Mouse (Mus musculus) left cerebral cortex, adult 2 months (tissue): Measurements from ENCODE around the gene Sugp1. TPM values are rescaled to one million over a fixed set of nuclear protein-coding genes. Genes with fewer than 3 reads are reported as not detected.

Experiments
- DNase-seq, 2 experiments: peaks; one replicate each; pipeline ENCODE4 v3.0.0; 2021 to 2022; ENCODE audit warnings: low spot score in 2 of 2, mixed read lengths in 1 of 2; ENCODE audit errors: extremely low spot score in 1 of 2
- H3K27ac ChIP-seq: fragments of 200-600 bp; 2 replicates; pipeline ENCODE4 v1.8.1; 2022
- H3K4me3 ChIP-seq: fragments of 200-600 bp; 2 replicates; pipeline ENCODE4 v1.8.1; 2022
- CTCF ChIP-seq: fragments of 200-600 bp; IDR thresholded peaks from 2 replicates; pipeline ENCODE4 v1.8.1; 2022; ENCODE audit warnings: antibody characterized with exemption, mild to moderate bottlenecking, moderate library complexity
- intact Hi-C: fragments of 180-260 bp; cut with DNase I; formaldehyde crosslinking; loops from one replicate; pipeline ENCODE4 v1.15.1; 2025
- total RNA-seq, 2 experiments: library from RNA; stranded (reverse); gene quantifications; 2 replicates each; pipeline ENCODE4 v1.2.3; 2021

Gene Sugp1
- total RNA-seq, 2 experiments from 2014 or later = 52.5 to 54.2 TPM

- no peak overlapping the region for H3K4me3 ChIP-seq
- intact Hi-C loops = no loop called here
- TF ChIP-seq CTCF = no peak
- peak overlapping the region; percentile 55; the same call in 1 of the 2 replicates for H3K27ac ChIP-seq
- DNase-seq = no peak
These were observed 46.8 kb downstream of the Sugp1 start for GRCm38 (mm10) chr8:70089296-70089960.

GRCm38 (mm10) chr8:70092786-70093185 lies 50.2 kb downstream of the Sugp1 start:
- peak overlapping the region; percentile 58 for H3K27ac ChIP-seq
- DNase-seq = no peak
- no peak overlapping the region for H3K4me3 ChIP-seq
- intact Hi-C loops = no loop called here
- TF ChIP-seq CTCF = no peak

GRCm38 (mm10) chr8:70099276-70099675 lies 56.7 kb downstream of the Sugp1 start:
- intact Hi-C loops = no loop called here
- Histone ChIP-seq H3K4me3 (no peak overlapping the region), H3K27ac (peak overlapping the region; percentile 94)
- peak in 1 of 2 experiments; percentile 54 for DNase-seq
- TF ChIP-seq CTCF = no peak

DNA sequence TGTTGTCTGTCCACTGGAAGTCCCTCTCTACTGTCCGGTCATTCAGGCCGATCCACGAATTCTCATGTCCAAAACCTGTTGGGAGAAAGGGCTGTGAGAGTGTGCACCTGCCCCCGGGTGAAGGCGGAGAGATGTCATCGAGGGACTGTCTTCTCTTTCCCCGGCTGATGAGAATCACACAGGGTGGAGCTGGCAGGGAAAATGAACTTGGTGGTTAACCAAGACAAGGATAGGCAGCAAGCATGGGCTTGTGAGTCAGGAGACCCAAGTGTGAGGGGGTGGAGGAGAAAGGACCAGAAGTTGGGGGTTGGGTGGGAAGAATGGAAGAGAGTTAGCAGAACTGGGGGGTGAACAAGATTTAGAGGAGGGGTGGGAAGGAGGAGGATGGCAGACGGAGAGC lies 57.6 kb downstream of the Sugp1 start:
- intact Hi-C loops = loop anchor here (1.0 kb wide), 1 partner anchor 18 kb away; no protein-coding TSS in a partner anchor
- Histone ChIP-seq H3K27ac (peak overlapping the region; percentile 94), H3K4me3 (no peak overlapping the region)
- no peak for TF ChIP-seq CTCF
- DNase-seq = peak in 1 of 2 experiments; percentile 55

DNA sequence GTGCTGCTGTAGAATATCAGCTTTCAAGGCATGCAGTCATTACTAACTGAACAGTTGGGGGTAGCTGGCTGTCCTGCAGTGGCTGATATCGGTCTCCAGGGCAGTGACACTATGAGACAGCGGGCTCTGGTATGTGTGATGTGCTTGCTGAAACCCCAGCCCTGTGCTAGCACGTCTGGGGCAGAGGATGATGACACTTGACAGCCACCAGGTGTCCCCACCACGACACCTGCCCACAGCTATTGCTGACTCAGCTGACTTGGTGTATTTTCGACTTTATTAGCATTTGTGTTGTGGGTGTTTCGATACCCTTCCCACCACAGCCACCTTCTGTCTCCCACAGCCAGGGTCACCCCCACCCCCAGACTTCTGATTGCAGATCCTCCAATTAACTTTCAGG lies 61.9 kb downstream of the Sugp1 start:
- no peak overlapping the region for H3K4me3 ChIP-seq
- intact Hi-C loops = no loop called here
- peak overlapping the region; percentile 67 for H3K27ac ChIP-seq
- DNase-seq = peak in 1 of 2 experiments; percentile 41
- TF ChIP-seq CTCF = peak; percentile 56

GRCm38 (mm10) chr8:70104922-70105321 lies 62.3 kb downstream of the Sugp1 start:
- DNase-seq = no peak

DNA sequence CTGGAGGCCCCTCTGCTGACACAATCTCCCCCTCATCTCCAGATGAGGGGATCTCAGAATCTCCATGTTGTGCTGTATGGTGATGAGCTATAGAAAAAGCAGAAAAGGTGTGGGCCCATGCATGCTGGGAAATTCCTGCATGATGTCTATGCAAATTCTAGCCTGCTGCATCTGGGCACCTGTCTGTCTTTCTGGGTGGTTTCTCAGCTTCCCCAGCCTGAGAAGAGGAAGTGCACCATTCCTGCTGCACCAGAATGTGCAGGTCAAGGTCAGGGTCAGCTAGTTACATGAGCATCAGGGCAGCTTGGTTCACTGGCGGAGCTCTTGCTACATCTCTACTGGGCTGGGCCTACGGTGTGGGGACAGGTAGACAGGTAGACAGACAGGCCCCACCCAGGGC lies 67.8 kb downstream of the Sugp1 start:
- no peak overlapping the region for H3K27ac ChIP-seq
- intact Hi-C loops = no loop called here
- no peak for DNase-seq
- no peak for TF ChIP-seq CTCF
- H3K4me3 ChIP-seq = no peak overlapping the region

More at GRCm38 (mm10) chr8:70104922-70105321, 62.3 kb downstream of the Sugp1 start:
- no peak overlapping the region for H3K4me3 ChIP-seq
- peak overlapping the region; percentile 67 for H3K27ac ChIP-seq
- no peak for TF ChIP-seq CTCF
- intact Hi-C loops = no loop called here

GRCm38 (mm10) chr8:70111192-70111795 lies 68.7 kb downstream of the Sugp1 start:
- Histone ChIP-seq H3K4me3 (no peak overlapping the region), H3K27ac (peak overlapping the region; percentile 32; the same call in 1 of the 2 replicates)
- no peak for DNase-seq
- no peak for TF ChIP-seq CTCF
- intact Hi-C loops = no loop called here

DNA sequence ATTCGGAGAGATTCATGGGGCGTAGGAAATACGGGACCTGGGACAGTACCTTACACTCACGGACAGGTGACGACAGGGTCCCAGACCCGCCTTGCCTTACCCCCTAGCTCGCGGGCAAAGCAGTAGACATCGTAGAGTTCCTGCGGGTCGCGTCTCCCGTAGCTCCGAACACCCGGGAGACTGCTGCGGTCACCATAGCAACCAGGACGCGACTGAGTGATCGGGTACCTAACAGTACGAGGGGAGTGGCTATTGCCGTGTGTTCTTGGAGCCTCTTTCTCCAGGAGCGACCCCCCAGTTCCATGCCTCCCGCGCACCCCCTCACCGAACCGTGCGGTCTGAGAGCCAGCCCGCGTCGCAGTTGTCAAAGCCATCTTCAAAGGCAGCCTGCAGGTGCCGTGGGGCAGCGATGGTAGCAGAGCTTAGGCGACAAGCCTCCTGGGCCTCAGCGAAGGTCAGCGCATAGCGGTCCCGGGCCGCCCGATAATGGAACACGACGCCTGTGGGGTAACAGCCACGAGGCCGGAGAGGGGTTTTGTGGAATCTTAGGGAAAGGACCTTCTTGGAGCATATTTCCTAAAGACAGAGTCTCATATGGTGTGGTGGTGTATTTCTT lies 69.9 kb downstream of the Sugp1 start:
- H3K27ac ChIP-seq = no peak overlapping the region
- TF ChIP-seq CTCF = no peak
- DNase-seq = no peak
- H3K4me3 ChIP-seq = no peak overlapping the region
- intact Hi-C loops = no loop called here

DNA sequence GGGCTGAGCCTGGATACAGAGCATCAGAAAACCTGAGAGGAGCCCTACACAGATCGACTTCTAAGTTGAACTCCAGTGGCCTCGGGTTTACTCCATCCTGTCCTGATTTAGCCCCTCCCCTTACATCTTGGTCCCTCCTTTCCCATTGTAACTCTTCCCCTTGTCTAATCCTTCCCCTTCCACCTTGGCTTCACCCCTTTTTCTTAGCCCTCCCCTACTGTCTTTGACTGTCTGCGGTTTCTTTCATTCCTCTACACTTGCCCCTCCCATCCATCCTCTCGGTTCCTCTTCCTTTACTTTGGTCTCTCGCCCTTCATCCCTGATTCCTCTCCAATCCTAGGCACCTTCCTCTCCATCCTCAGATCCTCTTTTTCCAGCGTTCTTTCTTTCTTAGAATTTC lies 71.9 kb downstream of the Sugp1 start:
- intact Hi-C loops = no loop called here
- no peak for TF ChIP-seq CTCF

GRCm38 (mm10) chr8:70114892-70115291 lies 72.3 kb downstream of the Sugp1 start:
- Histone ChIP-seq H3K4me3 (no peak overlapping the region), H3K27ac (no peak overlapping the region)
- intact Hi-C loops = no loop called here
- no peak for TF ChIP-seq CTCF
- DNase-seq = no peak

More for the DNA sequence above, 71.9 kb downstream of the Sugp1 start:
- DNase-seq = no peak
- H3K4me3 ChIP-seq = no peak overlapping the region
- H3K27ac ChIP-seq = no peak overlapping the region

DNA sequence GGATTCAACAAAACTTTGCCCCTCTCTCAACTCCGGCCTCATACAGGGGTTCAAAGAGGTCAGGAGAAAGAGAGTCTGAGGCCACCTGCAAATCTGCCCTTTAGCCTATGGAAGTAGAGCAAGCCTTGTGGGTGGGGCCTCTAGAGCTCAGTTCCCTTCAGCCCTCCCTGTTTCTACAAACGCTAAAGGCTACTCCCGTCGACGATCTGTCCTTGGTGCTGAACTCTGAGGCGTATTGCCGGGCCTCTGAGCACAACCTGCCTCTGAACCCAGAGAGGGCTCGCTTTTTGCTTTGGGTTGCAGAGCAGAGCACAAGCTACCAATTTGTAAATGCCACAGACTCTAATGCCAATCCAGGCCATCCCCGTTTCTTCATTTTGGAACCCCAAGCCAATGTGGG lies 75.0 kb downstream of the Sugp1 start:
- intact Hi-C loops = loop anchor here (1.0 kb wide), 1 partner anchor 17 kb away; no protein-coding TSS in a partner anchor
- DNase-seq = no peak
- H3K27ac ChIP-seq = peak overlapping the region; percentile 40; the same call in 1 of the 2 replicates
- TF ChIP-seq CTCF = no peak
- peak overlapping the region; percentile 56 for H3K4me3 ChIP-seq
